Mouse (Mus musculus) lung, adult 2 months (tissue): ENCODE results near the gene Col6a5.

Experiments used
- CTCF ChIP-seq: fragments of 200-500 bp; IDR thresholded peaks from 2 replicates; pipeline ENCODE4 v1.5.1; 2011; ENCODE audit warnings: mild to moderate bottlenecking, low read length, control low read depth; ENCODE audit not compliant: insufficient read depth
- POLR2A ChIP-seq: fragments of 200-500 bp; IDR thresholded peaks from 2 replicates; pipeline ENCODE4 v1.6.1; 2011; ENCODE audit warnings: low read depth, mild to moderate bottlenecking, control low read depth, low read length, borderline replicate concordance; ENCODE audit errors: extremely low read depth

DNA sequence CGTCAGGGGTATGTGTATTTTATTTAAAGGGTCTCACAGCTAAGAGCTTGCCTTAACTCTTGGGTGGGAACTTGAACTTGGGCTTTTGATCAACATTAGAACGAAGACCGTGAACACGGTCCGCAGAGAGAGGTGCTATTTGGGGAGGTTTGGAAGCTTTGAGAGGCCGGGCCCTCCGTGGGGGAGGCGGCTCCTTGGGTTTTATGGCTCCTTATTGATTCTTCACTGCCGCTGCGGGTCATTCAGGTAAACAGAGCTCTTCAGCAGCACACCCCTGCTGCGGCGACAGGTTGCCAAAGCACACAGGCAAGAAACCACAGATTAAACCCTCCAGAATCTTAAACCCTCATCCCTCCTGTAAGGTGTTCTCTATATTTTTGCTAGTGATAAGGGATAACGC is 16.4 kb upstream of the Col6a5 start:
- TF ChIP-seq CTCF, result no peak
- TF ChIP-seq POLR2A, result no peak
